Mouse (Mus musculus): ENCODE results near the gene Haghl. TPM values are rescaled to one million over a fixed set of nuclear protein-coding genes. Genes with fewer than 3 reads are reported as not detected.

Gene Haghl
- polyA plus RNA-seq, 1 experiment from 2014 or later = 37.5 TPM

GRCm38 (mm10) chr17:25831451-25832281 is 46.2 kb upstream of the Haghl start:
- Histone ChIP-seq H3K27ac (replicated peaks) (peak overlapping the region; percentile 93), H3K4me2 (replicated peaks; ENCODE audit: low read depth) (peak overlapping the region; percentile 88), H3K4me3 (ENCODE audit: low read depth, low read length) (peak overlapping the region; percentile 78), H3K9me3 (ENCODE audit: control insufficient read depth, low read length) (no peaks in the 10 kb centered on the region), H3K4me1 (replicated peaks; ENCODE audit: control insufficient read depth, insufficient read depth) (peaks cover 30% of the 10 kb centered on the region), H3K36me3 (ENCODE audit: control insufficient read depth, insufficient read depth, low read length) (peaks cover 14% of the 10 kb centered on the region), H3K27me3 (ENCODE audit: control insufficient read depth, insufficient read depth, low read length) (no peaks in the 10 kb centered on the region), H3K9ac (ENCODE audit: low read length) (peak overlapping the region; percentile 85)
- TF ChIP-seq EP300 (optimal IDR thresholded peaks at IDR 0.05) (no peak), CTCF (IDR thresholded peaks at IDR 0.05; ENCODE audit: low read depth) (no peak)
- DNase-seq (ENCODE audit: low spot score) (no peak), ATAC-seq (ENCODE audit: low FRiP score, low TSS enrichment) (no peak)
- 40% methylated on average over 21 of the region's 21 CpGs for WGBS

DNA sequence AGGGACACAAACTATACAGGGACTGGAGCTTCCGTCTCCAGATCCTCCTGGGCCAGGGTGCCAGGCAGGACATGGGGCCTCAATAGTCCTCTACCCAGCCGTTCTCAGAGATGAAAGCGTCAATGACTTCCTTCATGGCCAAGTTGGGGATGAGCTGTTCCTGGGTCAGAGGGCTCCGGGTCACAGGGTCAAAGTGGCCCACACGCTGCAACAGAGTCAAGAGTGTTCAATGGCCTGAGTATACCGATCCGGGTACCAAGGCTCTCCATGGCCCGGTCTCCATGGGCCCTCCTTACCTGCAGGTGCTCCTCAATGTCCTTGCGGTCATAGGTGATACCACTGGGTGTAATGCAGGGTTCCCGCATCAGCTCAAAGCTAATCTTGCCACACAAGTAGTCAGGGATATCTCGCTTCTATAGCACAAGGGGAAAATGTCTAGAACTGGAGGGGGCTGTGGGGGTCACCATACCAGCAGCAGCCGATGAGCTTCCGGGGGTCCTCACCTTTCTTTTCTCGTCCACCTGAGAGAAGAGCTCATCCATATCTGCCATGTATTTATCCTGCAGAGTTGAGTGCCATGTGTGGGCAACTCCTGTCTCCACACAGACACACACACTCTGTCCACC is 45.4 kb upstream of the Haghl start:
- ATAC-seq (ENCODE audit: low FRiP score, low TSS enrichment) (no peak), DNase-seq (ENCODE audit: low spot score) (no peak)
- Histone ChIP-seq H3K4me3 (ENCODE audit: low read depth, low read length) (no peak overlapping the region), H3K36me3 (ENCODE audit: control insufficient read depth, insufficient read depth, low read length) (peaks cover 14% of the 10 kb centered on the region), H3K27me3 (ENCODE audit: control insufficient read depth, insufficient read depth, low read length) (no peaks in the 10 kb centered on the region), H3K4me1 (replicated peaks; ENCODE audit: control insufficient read depth, insufficient read depth) (peaks cover 24% of the 10 kb centered on the region), H3K27ac (replicated peaks) (0 out of 2 replicates have a peak overlapping the region, but pooled peaks have one; percentile 40), H3K9ac (ENCODE audit: low read length) (peak overlapping the region; percentile 38; the same call in 1 of the 2 replicates), H3K9me3 (ENCODE audit: control insufficient read depth, low read length) (no peaks in the 10 kb centered on the region), H3K4me2 (replicated peaks; ENCODE audit: low read depth) (peak overlapping the region; percentile 88; the same call in 1 of the 2 replicates)
- 84% methylated on average over 14 of the region's 14 CpGs for WGBS
- TF ChIP-seq CTCF (IDR thresholded peaks at IDR 0.05; ENCODE audit: low read depth) = no peak
- no peak for TF ChIP-seq EP300 (optimal IDR thresholded peaks at IDR 0.05)

DNA sequence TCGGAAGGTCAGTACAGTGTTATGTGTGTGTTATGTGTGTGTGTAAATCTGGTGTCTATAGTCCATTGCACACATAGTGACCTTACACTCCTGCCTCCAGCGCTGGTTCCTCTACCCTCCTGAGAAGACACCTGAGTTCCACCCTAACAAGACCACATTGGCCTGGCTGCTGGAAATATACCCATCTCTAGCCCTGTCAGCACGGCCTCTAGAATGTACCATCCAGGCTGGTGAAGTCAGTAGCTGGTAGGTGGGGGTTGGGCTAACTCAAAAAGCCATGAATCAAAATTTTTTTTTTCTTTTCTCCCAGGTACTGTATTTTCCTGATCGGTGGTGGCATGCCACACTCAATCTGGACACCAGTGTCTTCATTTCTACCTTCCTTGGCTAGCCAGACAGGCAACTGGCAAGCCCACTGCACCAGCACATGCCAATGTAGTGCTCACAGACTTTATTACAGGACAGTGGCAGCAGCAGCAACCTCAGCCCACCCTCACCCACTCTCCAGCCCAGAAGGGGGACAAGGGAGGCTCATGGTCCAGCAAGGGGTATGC is 44.8 kb upstream of the Haghl start:
- DNase-seq (ENCODE audit: low spot score) (no peak), ATAC-seq (ENCODE audit: low FRiP score, low TSS enrichment) (no peak)
- Histone ChIP-seq H3K9me3 (ENCODE audit: control insufficient read depth, low read length) (no peaks in the 10 kb centered on the region), H3K27ac (replicated peaks) (peak overlapping the region; percentile 92), H3K4me2 (replicated peaks; ENCODE audit: low read depth) (peak overlapping the region; percentile 85; the same call in 1 of the 2 replicates), H3K4me1 (replicated peaks; ENCODE audit: control insufficient read depth, insufficient read depth) (peaks cover 22% of the 10 kb centered on the region), H3K36me3 (ENCODE audit: control insufficient read depth, insufficient read depth, low read length) (peaks cover 14% of the 10 kb centered on the region), H3K4me3 (ENCODE audit: low read depth, low read length) (no peak overlapping the region), H3K27me3 (ENCODE audit: control insufficient read depth, insufficient read depth, low read length) (no peaks in the 10 kb centered on the region), H3K9ac (ENCODE audit: low read length) (no peak overlapping the region)
- no peak for TF ChIP-seq EP300 (optimal IDR thresholded peaks at IDR 0.05)
- no peak for TF ChIP-seq CTCF (IDR thresholded peaks at IDR 0.05; ENCODE audit: low read depth)
- 78% methylated on average over 4 of the region's 4 CpGs for WGBS

DNA sequence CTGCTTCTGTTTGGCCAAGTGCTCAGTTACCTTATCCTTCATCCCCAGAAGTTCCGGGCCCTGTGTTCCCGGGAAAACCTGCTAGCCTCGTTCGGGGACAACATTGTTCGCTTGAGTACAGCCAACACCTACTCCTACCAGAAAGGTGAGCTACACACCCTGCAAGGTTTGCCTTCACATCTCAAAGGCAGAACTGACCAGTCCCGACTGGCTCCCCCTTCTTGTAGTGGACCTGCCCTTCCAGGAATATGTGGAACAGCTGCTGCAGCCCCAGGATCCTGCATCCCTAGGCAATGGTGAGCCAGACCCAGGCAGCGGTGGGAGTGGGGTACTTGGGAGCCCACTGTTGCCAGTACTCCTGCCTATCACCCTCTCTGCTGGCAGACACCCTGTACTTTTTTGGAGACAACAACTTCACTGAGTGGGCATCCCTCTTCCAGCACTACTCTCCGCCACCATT is 44.1 kb upstream of the Haghl start:
- H3K4me2 ChIP-seq (replicated peaks; ENCODE audit: low read depth) = peak overlapping the region; percentile 85
- peak overlapping the region; percentile 92 for H3K27ac ChIP-seq (replicated peaks)
- H3K36me3 ChIP-seq (ENCODE audit: control insufficient read depth, insufficient read depth, low read length) = peaks cover 14% of the 10 kb centered on the region
- 25% methylated on average over 8 of the region's 8 CpGs for WGBS
- H3K27me3 ChIP-seq (ENCODE audit: control insufficient read depth, insufficient read depth, low read length) = no peaks in the 10 kb centered on the region
- H3K4me3 ChIP-seq (ENCODE audit: low read depth, low read length) = peak overlapping the region; percentile 56
- H3K9me3 ChIP-seq (ENCODE audit: control insufficient read depth, low read length) = no peaks in the 10 kb centered on the region
- DNase-seq (ENCODE audit: low spot score) = peak; percentile 70
- H3K9ac ChIP-seq (ENCODE audit: low read length) = peak overlapping the region; percentile 68
- peak; percentile 3; the same call in 1 of the 2 replicates for ATAC-seq (ENCODE audit: low FRiP score, low TSS enrichment)
- peaks cover 21% of the 10 kb centered on the region for H3K4me1 ChIP-seq (replicated peaks; ENCODE audit: control insufficient read depth, insufficient read depth)
- TF ChIP-seq CTCF (IDR thresholded peaks at IDR 0.05; ENCODE audit: low read depth) (no peak), EP300 (optimal IDR thresholded peaks at IDR 0.05) (no peak)

GRCm38 (mm10) chr17:25828712-25829557 is 43.5 kb upstream of the Haghl start, which contains the start of gene Jmjd8:
Gene Jmjd8, plus strand, starts transcription at chr17:25828867.
- H3K4me1 ChIP-seq (replicated peaks; ENCODE audit: control insufficient read depth, insufficient read depth) = peaks cover 22% of the 10 kb centered on the region
- peak within 1 kb of the TSS; percentile 56 for H3K4me3 ChIP-seq (ENCODE audit: low read depth, low read length)
- peak within 1 kb of the TSS; percentile 92 for H3K27ac ChIP-seq (replicated peaks)
- DNase-seq (ENCODE audit: low spot score) (peak; percentile 88), ATAC-seq (ENCODE audit: low FRiP score, low TSS enrichment) (peak; percentile 55)
- H3K4me2 ChIP-seq (replicated peaks; ENCODE audit: low read depth) = peak within 1 kb of the TSS; percentile 85
- WGBS = 2% methylated on average over 32 of the region's 32 CpGs
- TF ChIP-seq EP300 (optimal IDR thresholded peaks at IDR 0.05) (no peak), CTCF (IDR thresholded peaks at IDR 0.05; ENCODE audit: low read depth) (peak; percentile 62)
- peaks cover 14% of the 10 kb centered on the region for H3K36me3 ChIP-seq (ENCODE audit: control insufficient read depth, insufficient read depth, low read length)
- H3K27me3 ChIP-seq (ENCODE audit: control insufficient read depth, insufficient read depth, low read length) = no peaks in the 10 kb centered on the region
- H3K9ac ChIP-seq (ENCODE audit: low read length) = peak within 1 kb of the TSS; percentile 68
- H3K9me3 ChIP-seq (ENCODE audit: control insufficient read depth, low read length) = no peaks in the 10 kb centered on the region
